Mouse (Mus musculus): ENCODE results near the gene Dcps.

DNA sequence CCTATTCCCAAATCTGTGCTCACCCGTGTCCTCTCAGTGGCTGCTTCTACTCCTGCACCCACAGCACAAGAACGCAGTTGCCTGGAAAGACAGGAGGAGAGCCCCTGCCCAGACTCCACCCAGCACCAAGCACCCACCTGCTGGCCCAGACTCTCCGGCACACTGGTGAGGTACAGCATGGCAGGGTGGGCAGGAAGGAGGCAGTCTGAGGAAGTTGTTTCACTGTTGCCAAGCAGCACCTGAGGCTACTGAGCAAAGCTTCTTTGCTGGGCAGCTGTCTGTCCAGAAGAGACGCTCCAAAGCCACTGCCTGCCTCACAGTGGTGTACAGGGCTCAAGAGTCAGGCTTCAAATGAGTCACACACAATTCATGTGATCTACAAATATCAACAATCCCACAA, 77.1 kb downstream of the Dcps start:
- TF ChIP-seq CTCF (IDR thresholded peaks at IDR 0.05; ENCODE audit: extremely low read depth, insufficient read depth, low read length) (no peak), POLR2A (IDR thresholded peaks at IDR 0.05; ENCODE audit: extremely low read depth, insufficient read depth, low read length) (no peak)
